Mouse (Mus musculus) natural killer cell, adult 2 months (primary cell): ENCODE measurements at regions not wholly inside any gene's neighbourhood (a gene's known extent, or its start where the extent isn't known, plus 50 kb on each side); places are given as distances from the start of the nearest gene placed in this dataset.

Source experiments
- DNase-seq, 2 experiments: peaks; one replicate each; pipeline ENCODE4 v3.0.0; 2022; ENCODE audit warnings: low spot score in 2 of 2

DNA sequence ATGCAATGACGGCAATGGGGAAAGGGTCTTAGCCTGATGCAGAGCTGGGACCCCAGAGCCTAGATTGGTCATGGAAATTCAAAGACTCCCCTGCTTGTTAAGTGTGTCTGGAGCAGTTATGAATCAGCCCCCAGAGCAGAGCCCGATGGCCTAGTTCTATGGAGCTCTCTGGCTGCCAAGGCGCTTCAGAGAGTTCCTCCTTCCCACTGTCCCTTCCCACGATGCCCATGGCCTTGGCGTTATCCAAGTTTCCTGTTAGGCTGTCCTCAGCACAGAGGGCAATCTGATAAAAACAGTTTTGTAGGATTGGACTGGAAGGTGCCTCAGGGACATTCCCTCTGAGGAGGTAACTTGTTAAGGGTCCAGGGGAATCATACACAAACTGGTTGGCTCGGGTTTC lies 62.2 kb upstream of the Id2 start:
- DNase-seq: no peak

DNA sequence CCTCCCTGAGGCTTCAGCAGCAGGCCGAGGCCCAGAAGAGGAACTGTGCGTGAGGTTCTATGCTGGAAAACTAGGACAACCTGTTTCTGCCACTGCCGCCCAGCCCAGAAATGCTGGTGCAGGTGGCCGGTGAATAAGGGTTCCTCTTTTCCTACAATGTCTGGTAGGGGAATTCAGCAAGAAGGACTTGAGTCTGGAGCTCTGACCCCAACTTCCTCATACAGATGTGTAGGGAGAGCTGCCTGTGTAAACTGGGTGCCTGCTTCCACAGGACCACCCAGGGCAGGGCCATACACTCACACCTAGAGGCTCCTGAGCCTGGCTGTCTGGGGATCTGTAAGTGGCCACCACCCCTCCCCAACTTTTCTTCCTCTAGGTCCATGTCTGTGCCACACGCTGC lies 60.3 kb upstream of the Id2 start:
- no peak for DNase-seq

DNA sequence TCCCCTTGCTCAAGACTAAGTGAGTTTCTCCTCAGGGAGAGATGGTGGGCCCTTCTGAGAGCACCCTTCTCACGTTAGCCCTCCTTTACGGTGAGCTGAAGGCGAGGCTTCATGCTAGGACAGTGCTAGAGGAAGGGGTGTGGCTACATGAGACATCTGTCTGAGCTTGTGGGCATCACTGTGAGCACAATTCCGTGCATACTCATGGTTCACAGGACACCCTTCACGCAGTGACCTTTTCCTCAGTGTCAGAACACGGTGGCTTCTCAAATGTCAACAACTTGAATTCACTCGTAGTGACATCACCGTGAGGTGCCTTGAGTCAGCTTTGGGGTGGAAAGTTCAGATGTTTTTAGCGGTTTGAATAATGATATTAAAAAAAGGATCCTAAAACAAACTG lies 58.5 kb upstream of the Id2 start:
- peak; percentile 72 to 85 for DNase-seq

DNA sequence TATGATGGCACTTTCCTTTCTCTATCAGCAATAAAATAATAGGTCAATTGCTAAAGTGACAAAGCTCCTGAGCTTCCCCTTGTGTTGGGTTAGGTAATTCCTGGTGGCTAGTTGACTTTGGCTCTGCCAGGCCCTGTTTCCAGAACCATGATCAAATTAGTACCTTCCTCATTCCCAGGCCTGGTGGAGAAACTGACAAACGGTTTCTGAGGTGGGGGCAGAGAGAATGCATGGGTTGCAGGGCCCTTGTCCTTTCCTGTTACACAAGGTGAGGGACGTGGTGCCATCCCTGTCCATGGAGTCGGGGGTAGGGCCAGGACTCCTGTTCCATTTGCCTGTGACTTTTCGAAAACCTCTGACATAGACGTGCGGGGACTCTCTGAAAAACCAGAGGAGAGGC lies 51.2 kb upstream of the Id2 start:
- no peak for DNase-seq
